Mouse (Mus musculus): ENCODE measurements at regions not wholly inside any gene's neighbourhood (a gene's known extent, or its start where the extent isn't known, plus 50 kb on each side); places are given as distances from the start of the nearest gene placed in this dataset.

DNA sequence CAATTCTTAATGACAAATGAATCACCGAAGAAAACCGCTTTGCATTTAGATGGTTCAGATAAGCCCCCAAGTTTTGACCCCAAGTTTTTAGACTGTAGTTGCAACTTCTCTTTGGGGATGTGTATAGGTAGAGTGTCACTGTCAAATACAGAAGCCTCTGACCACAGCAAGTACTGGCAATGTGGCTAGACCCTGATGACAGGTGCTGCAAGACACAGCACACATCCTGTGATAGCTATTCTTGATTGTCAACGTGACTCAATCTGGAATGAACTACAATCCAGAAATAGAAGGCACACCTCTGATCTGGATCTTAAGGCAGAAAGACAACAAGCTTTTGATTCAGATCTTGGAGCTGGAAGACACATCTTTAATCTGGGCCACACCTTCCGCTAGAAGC is 207.3 kb upstream of the Pfn2 start:
- no peaks in the 10 kb centered on the region for H3K27me3 ChIP-seq (ENCODE audit: control insufficient read depth, insufficient read depth, low read length)
- 88% methylated on average over 4 of the region's 4 CpGs for WGBS
- ATAC-seq (ENCODE audit: insufficient number of reproducible peaks, insufficient read depth, low FRiP score, low read depth) = no peak

GRCm38 (mm10) chr3:58056191-58057063 is 208.5 kb upstream of the Pfn2 start:
- no peaks in the 10 kb centered on the region for H3K9me3 ChIP-seq (ENCODE audit: control insufficient read depth, low read depth, low read length)
- no peaks in the 10 kb centered on the region for H3K27me3 ChIP-seq (ENCODE audit: control insufficient read depth, insufficient read depth, low read length)
- H3K4me2 ChIP-seq (replicated peaks; ENCODE audit: low read depth, low read length) = no peak overlapping the region
- H3K4me1 ChIP-seq (ENCODE audit: control insufficient read depth, insufficient read depth, low read length) = no peaks in the 10 kb centered on the region
- no peak overlapping the region for H3K9ac ChIP-seq (replicated peaks; ENCODE audit: low read depth, low read length)
- no peaks in the 10 kb centered on the region for H3K36me3 ChIP-seq (ENCODE audit: control insufficient read depth, insufficient read depth, low read length)
- WGBS = 39% methylated on average over 10 of the region's 10 CpGs
- no peak overlapping the region; the same call in 1 of the 2 replicates for H3K27ac ChIP-seq (ENCODE audit: low read length)
- H3K4me3 ChIP-seq (ENCODE audit: low read depth, low read length) = no peak overlapping the region
- ATAC-seq (ENCODE audit: insufficient number of reproducible peaks, insufficient read depth, low FRiP score, low read depth) = peak; percentile 89

More for the DNA sequence above, 207.3 kb upstream of the Pfn2 start:
- H3K27ac ChIP-seq (ENCODE audit: low read length) = no peak overlapping the region
- no peak overlapping the region for H3K4me3 ChIP-seq (ENCODE audit: low read depth, low read length)
- no peaks in the 10 kb centered on the region for H3K36me3 ChIP-seq (ENCODE audit: control insufficient read depth, insufficient read depth, low read length)
- no peaks in the 10 kb centered on the region for H3K4me1 ChIP-seq (ENCODE audit: control insufficient read depth, insufficient read depth, low read length)
- no peaks in the 10 kb centered on the region for H3K9me3 ChIP-seq (ENCODE audit: control insufficient read depth, low read depth, low read length)
- no peak overlapping the region for H3K9ac ChIP-seq (replicated peaks; ENCODE audit: low read depth, low read length)
- H3K4me2 ChIP-seq (replicated peaks; ENCODE audit: low read depth, low read length) = no peak overlapping the region

GRCm38 (mm10) chr3:58057064-58057396 is 209.2 kb upstream of the Pfn2 start:
- Histone ChIP-seq H3K27ac (ENCODE audit: low read length) (no peak overlapping the region; the same call in 1 of the 2 replicates), H3K4me1 (ENCODE audit: control insufficient read depth, insufficient read depth, low read length) (no peaks in the 10 kb centered on the region), H3K36me3 (ENCODE audit: control insufficient read depth, insufficient read depth, low read length) (no peaks in the 10 kb centered on the region), H3K27me3 (ENCODE audit: control insufficient read depth, insufficient read depth, low read length) (no peaks in the 10 kb centered on the region), H3K4me2 (replicated peaks; ENCODE audit: low read depth, low read length) (no peak overlapping the region), H3K9me3 (ENCODE audit: control insufficient read depth, low read depth, low read length) (no peaks in the 10 kb centered on the region), H3K9ac (replicated peaks; ENCODE audit: low read depth, low read length) (no peak overlapping the region), H3K4me3 (ENCODE audit: low read depth, low read length) (no peak overlapping the region)
- whole genome bisulfite sequencing = 69% methylated on average over 2 of the region's 2 CpGs
- no peak for ATAC-seq (ENCODE audit: insufficient number of reproducible peaks, insufficient read depth, low FRiP score, low read depth)

GRCm38 (mm10) chr3:58058134-58058533 is 210.3 kb upstream of the Pfn2 start:
- Histone ChIP-seq H3K4me2 (replicated peaks; ENCODE audit: low read depth, low read length) (no peak overlapping the region), H3K36me3 (ENCODE audit: control insufficient read depth, insufficient read depth, low read length) (no peaks in the 10 kb centered on the region), H3K27ac (ENCODE audit: low read length) (no peak overlapping the region), H3K4me1 (ENCODE audit: control insufficient read depth, insufficient read depth, low read length) (no peaks in the 10 kb centered on the region), H3K27me3 (ENCODE audit: control insufficient read depth, insufficient read depth, low read length) (no peaks in the 10 kb centered on the region), H3K9ac (replicated peaks; ENCODE audit: low read depth, low read length) (no peak overlapping the region), H3K4me3 (ENCODE audit: low read depth, low read length) (no peak overlapping the region), H3K9me3 (ENCODE audit: control insufficient read depth, low read depth, low read length) (no peaks in the 10 kb centered on the region)
- no peak for ATAC-seq (ENCODE audit: insufficient number of reproducible peaks, insufficient read depth, low FRiP score, low read depth)
- 56% methylated on average over 10 of the region's 10 CpGs for WGBS

DNA sequence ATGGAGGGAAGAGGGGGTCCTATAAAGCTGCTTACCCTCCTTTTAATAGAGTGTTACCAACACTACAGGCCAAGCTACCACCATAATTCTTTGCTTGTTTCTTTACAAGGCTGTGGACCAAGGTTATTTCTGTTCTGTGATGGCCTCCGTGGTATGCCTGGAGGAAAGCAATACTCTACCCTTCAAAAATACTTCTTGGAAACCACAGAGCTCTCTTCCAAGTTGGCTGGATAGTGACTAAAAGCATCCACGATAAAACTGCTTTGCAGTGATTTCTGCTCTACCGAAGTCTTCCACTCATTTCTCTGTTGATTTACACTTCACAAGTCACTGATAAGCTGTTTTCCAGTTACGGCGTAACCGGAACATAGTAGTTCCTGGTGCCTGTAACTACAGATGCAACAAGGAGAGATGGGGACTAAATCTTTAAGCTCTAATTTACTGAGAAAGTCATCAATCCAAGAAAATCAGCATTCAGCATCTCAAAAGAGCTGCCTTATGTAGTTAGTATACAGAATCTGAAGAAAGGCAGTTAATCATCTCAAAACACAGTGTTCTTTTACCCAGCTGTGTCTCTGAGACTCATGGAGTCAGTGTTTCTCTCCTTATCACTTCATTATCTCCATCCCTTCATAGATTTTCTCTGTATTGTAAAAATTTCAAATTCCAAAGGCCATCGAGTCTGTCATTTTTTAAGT is 216.1 kb upstream of the Pfn2 start:
- WGBS = 80% methylated on average over 7 of the region's 7 CpGs
- no peak overlapping the region for H3K4me2 ChIP-seq (replicated peaks; ENCODE audit: low read depth, low read length)
- no peaks in the 10 kb centered on the region for H3K9me3 ChIP-seq (ENCODE audit: control insufficient read depth, low read depth, low read length)
- no peaks in the 10 kb centered on the region for H3K4me1 ChIP-seq (ENCODE audit: control insufficient read depth, insufficient read depth, low read length)
- no peaks in the 10 kb centered on the region for H3K36me3 ChIP-seq (ENCODE audit: control insufficient read depth, insufficient read depth, low read length)
- no peak overlapping the region for H3K27ac ChIP-seq (ENCODE audit: low read length)
- no peak overlapping the region for H3K9ac ChIP-seq (replicated peaks; ENCODE audit: low read depth, low read length)
- ATAC-seq (ENCODE audit: insufficient number of reproducible peaks, insufficient read depth, low FRiP score, low read depth) = no peak
- H3K27me3 ChIP-seq (ENCODE audit: control insufficient read depth, insufficient read depth, low read length) = no peaks in the 10 kb centered on the region
- H3K4me3 ChIP-seq (ENCODE audit: low read depth, low read length) = no peak overlapping the region

- no peak overlapping the region for H3K4me2 ChIP-seq (replicated peaks; ENCODE audit: low read depth, low read length)
- no peak overlapping the region for H3K9ac ChIP-seq (replicated peaks; ENCODE audit: low read depth, low read length)
- H3K9me3 ChIP-seq (ENCODE audit: control insufficient read depth, low read depth, low read length) = no peaks in the 10 kb centered on the region
- H3K27ac ChIP-seq (ENCODE audit: low read length) = no peak overlapping the region
- 54% methylated on average over 3 of the region's 3 CpGs for WGBS
- no peak overlapping the region for H3K4me3 ChIP-seq (ENCODE audit: low read depth, low read length)
- no peaks in the 10 kb centered on the region for H3K36me3 ChIP-seq (ENCODE audit: control insufficient read depth, insufficient read depth, low read length)
- ATAC-seq (ENCODE audit: insufficient number of reproducible peaks, insufficient read depth, low FRiP score, low read depth) = no peak
- H3K27me3 ChIP-seq (ENCODE audit: control insufficient read depth, insufficient read depth, low read length) = no peaks in the 10 kb centered on the region
- no peaks in the 10 kb centered on the region for H3K4me1 ChIP-seq (ENCODE audit: control insufficient read depth, insufficient read depth, low read length)
Measured at GRCm38 (mm10) chr3:58071574-58071973, 223.7 kb upstream of the Pfn2 start.

DNA sequence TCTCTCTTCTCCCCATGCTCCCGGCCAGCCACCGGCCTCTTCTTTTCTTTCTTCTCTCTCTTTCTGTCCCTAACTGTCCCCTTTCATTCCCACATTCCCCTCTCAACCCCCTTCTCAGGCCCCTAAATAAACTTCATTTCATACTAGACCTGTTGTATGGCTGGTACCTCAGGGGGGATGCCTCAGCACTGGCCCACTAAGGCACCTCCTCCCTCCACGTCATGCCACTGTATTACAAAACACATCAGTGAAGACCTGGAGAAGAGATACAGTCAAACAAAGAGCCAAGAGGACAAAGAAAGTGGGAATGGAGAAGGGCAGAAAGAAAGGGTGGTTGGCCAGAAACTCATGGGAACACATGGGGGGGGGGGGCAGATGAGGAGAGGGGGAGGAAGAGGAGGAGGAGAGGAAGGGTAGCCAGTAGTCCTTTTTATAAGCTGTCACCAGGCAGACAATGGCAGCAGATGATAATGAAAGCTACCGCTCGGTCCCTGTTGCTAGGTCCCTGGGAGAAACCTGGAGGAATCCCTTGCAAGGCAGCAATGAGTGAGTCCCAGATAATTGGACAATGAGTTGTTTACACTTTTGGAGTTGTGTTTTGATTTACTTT is 224.5 kb upstream of the Pfn2 start:
- Histone ChIP-seq H3K4me1 (ENCODE audit: control insufficient read depth, insufficient read depth, low read length) (no peaks in the 10 kb centered on the region), H3K9ac (replicated peaks; ENCODE audit: low read depth, low read length) (no peak overlapping the region), H3K27ac (ENCODE audit: low read length) (no peak overlapping the region), H3K9me3 (ENCODE audit: control insufficient read depth, low read depth, low read length) (no peaks in the 10 kb centered on the region), H3K36me3 (ENCODE audit: control insufficient read depth, insufficient read depth, low read length) (no peaks in the 10 kb centered on the region), H3K4me3 (ENCODE audit: low read depth, low read length) (no peak overlapping the region), H3K4me2 (replicated peaks; ENCODE audit: low read depth, low read length) (no peak overlapping the region), H3K27me3 (ENCODE audit: control insufficient read depth, insufficient read depth, low read length) (no peaks in the 10 kb centered on the region)
- 80% methylated on average over 5 of the region's 5 CpGs for WGBS
- no peak for ATAC-seq (ENCODE audit: insufficient number of reproducible peaks, insufficient read depth, low FRiP score, low read depth)

DNA sequence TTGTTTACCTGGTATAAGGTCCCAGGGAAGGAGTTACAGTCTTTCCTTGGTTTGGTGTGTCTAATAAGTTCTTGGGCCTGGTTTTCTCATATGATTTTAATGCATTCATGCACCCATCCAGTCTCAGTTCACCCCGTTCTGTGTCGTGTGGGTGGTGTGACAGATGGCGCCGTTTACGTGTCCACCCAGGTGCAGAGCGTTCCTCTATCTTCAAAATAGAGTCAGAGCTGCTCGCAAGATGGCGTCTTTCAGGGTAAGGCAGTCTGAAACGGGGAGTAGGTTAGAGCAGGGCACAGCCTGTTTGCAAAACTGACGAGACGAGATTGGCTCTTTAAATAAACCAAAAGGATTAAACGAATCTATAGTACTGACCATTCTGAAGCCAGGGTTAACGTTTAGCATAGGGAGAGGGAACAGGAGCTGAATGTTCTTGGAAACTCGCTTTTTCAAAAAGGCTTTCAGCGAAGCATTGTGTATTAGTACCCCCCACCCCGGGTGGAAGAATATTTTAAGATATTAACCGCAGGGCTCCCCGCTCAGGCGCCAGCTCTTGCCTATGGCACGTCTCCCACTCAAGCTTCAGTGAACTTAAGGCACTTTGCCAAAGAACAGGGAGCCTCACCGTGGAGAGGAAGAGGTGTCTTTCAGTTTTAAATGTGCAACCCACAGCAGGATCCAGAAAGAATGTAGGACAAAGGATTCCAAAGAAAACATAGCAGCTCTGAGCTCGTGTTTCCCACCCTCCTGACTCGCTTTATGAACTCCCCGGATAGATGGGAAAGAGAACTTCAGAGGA is 241.7 kb upstream of the Pfn2 start:
- no peak overlapping the region for H3K27ac ChIP-seq (ENCODE audit: low read length)
- no peak for ATAC-seq (ENCODE audit: insufficient number of reproducible peaks, insufficient read depth, low FRiP score, low read depth)
- no peak overlapping the region for H3K9ac ChIP-seq (replicated peaks; ENCODE audit: low read depth, low read length)
- WGBS = 76% methylated on average over 24 of the region's 24 CpGs
- no peaks in the 10 kb centered on the region for H3K36me3 ChIP-seq (ENCODE audit: control insufficient read depth, insufficient read depth, low read length)
- no peak overlapping the region for H3K4me2 ChIP-seq (replicated peaks; ENCODE audit: low read depth, low read length)
- H3K9me3 ChIP-seq (ENCODE audit: control insufficient read depth, low read depth, low read length) = no peaks in the 10 kb centered on the region
- no peaks in the 10 kb centered on the region for H3K4me1 ChIP-seq (ENCODE audit: control insufficient read depth, insufficient read depth, low read length)
- H3K4me3 ChIP-seq (ENCODE audit: low read depth, low read length) = no peak overlapping the region
- no peaks in the 10 kb centered on the region for H3K27me3 ChIP-seq (ENCODE audit: control insufficient read depth, insufficient read depth, low read length)
